Mouse (Mus musculus): ENCODE measurements around the gene Znhit1.

The Znhit1 gene

GRCm38 (mm10) chr5:136945084-136945483, 42.7 kb downstream of the Znhit1 start:
- TF ChIP-seq GATA4 (IDR thresholded peaks at IDR 0.05; ENCODE audit: insufficient replicate concordance, low read length) = no peak

- no peak for TF ChIP-seq GATA4 (IDR thresholded peaks at IDR 0.05; ENCODE audit: insufficient replicate concordance, low read length)
These were observed 44.4 kb downstream of the Znhit1 start for GRCm38 (mm10) chr5:136943382-136943781.

- no peak for TF ChIP-seq GATA4 (IDR thresholded peaks at IDR 0.05; ENCODE audit: insufficient replicate concordance, low read length)
These were observed 45.0 kb downstream of the Znhit1 start for GRCm38 (mm10) chr5:136942781-136943180.

- no peak for TF ChIP-seq GATA4 (IDR thresholded peaks at IDR 0.05; ENCODE audit: insufficient replicate concordance, low read length)
These were observed 46.8 kb downstream of the Znhit1 start for GRCm38 (mm10) chr5:136940845-136941560.

GRCm38 (mm10) chr5:136939284-136939683, 48.5 kb downstream of the Znhit1 start:
- no peak for TF ChIP-seq GATA4 (IDR thresholded peaks at IDR 0.05; ENCODE audit: insufficient replicate concordance, low read length)

GRCm38 (mm10) chr5:136937621-136938020, 50.2 kb downstream of the Znhit1 start:
- TF ChIP-seq GATA4 (IDR thresholded peaks at IDR 0.05; ENCODE audit: insufficient replicate concordance, low read length) = no peak

GRCm38 (mm10) chr5:136936750-136937149, 51.1 kb downstream of the Znhit1 start:
- TF ChIP-seq GATA4 (IDR thresholded peaks at IDR 0.05; ENCODE audit: insufficient replicate concordance, low read length) = no peak

GRCm38 (mm10) chr5:136935905-136936695, 51.7 kb downstream of the Znhit1 start:
- TF ChIP-seq GATA4 (IDR thresholded peaks at IDR 0.05; ENCODE audit: insufficient replicate concordance, low read length) = no peak

GRCm38 (mm10) chr5:136933930-136934329, 53.9 kb downstream of the Znhit1 start:
- TF ChIP-seq GATA4 (IDR thresholded peaks at IDR 0.05; ENCODE audit: insufficient replicate concordance, low read length) = no peak

- TF ChIP-seq GATA4 (IDR thresholded peaks at IDR 0.05; ENCODE audit: insufficient replicate concordance, low read length) = no peak
These were observed 54.9 kb downstream of the Znhit1 start for GRCm38 (mm10) chr5:136932956-136933355.

Data from liver, adult (tissue).